Mouse (Mus musculus) layer of hippocampus, adult 9-10 months (tissue): ENCODE data around the gene Rab6b.

ENCODE experiments used
- DNase-seq: peaks from one replicate; pipeline ENCODE4 v3.0.0; 2022; ENCODE audit warnings: low spot score

The Rab6b gene

GRCm38 (mm10) chr9:103111621-103112470 is at the start of gene Rab6b:
Rab6b (plus strand) TSS chr9:103111787.
- DNase-seq: no peak

- DNase-seq: no peak
Observed at GRCm38 (mm10) chr9:103063591-103063990, 48.0 kb upstream of the Rab6b start.

- DNase-seq: no peak
Observed at GRCm38 (mm10) chr9:103066845-103067244, 44.7 kb upstream of the Rab6b start.

- DNase-seq: no peak
Observed at GRCm38 (mm10) chr9:103067651-103068050, 43.9 kb upstream of the Rab6b start.

GRCm38 (mm10) chr9:103068769-103069168 is 42.8 kb upstream of the Rab6b start:
- no peak for DNase-seq

- DNase-seq: no peak
Observed at GRCm38 (mm10) chr9:103071541-103072203, 39.9 kb upstream of the Rab6b start.

- no peak for DNase-seq
Observed at GRCm38 (mm10) chr9:103072204-103072599, 39.4 kb upstream of the Rab6b start.

GRCm38 (mm10) chr9:103072926-103073515 is 38.6 kb upstream of the Rab6b start:
- no peak for DNase-seq

- DNase-seq: no peak
Observed at GRCm38 (mm10) chr9:103076836-103077531, 34.6 kb upstream of the Rab6b start.

GRCm38 (mm10) chr9:103078194-103078691 is 33.3 kb upstream of the Rab6b start:
- no peak for DNase-seq

- no peak for DNase-seq
Observed at GRCm38 (mm10) chr9:103080211-103080610, 31.4 kb upstream of the Rab6b start.

GRCm38 (mm10) chr9:103082246-103082975 is 29.2 kb upstream of the Rab6b start:
- DNase-seq: no peak

- DNase-seq: no peak
Observed at GRCm38 (mm10) chr9:103083405-103083804, 28.2 kb upstream of the Rab6b start.

- no peak for DNase-seq
Observed at GRCm38 (mm10) chr9:103086736-103087135, 24.9 kb upstream of the Rab6b start.

- DNase-seq: no peak
Observed at GRCm38 (mm10) chr9:103087301-103087700, 24.3 kb upstream of the Rab6b start.

GRCm38 (mm10) chr9:103088661-103089060 is 22.9 kb upstream of the Rab6b start:
- DNase-seq: no peak

GRCm38 (mm10) chr9:103090116-103090875 is 21.3 kb upstream of the Rab6b start:
- DNase-seq: no peak

GRCm38 (mm10) chr9:103091039-103091883 is 20.3 kb upstream of the Rab6b start:
- DNase-seq: no peak

- DNase-seq: no peak
Observed at GRCm38 (mm10) chr9:103092248-103092647, 19.3 kb upstream of the Rab6b start.

GRCm38 (mm10) chr9:103093681-103094080 is 17.9 kb upstream of the Rab6b start:
- DNase-seq: no peak
